Mouse (Mus musculus) thymus, postnatal 14 days (tissue): ENCODE results near the gene Ppp1r3f.

Experiments
- DNase-seq: peaks from one replicate; pipeline ENCODE4 v3.0.0; 2021

Gene Ppp1r3f

GRCm38 (mm10) chrX:7574087-7574884 lies at the start of gene Ppp1r3f:
Ppp1r3f (minus strand) TSS chrX:7574283.
- DNase-seq, result peak; percentile 95

GRCm38 (mm10) chrX:7617889-7618551 lies 43.9 kb upstream of the Ppp1r3f start:
- DNase-seq, result no peak

- DNase-seq, result no peak
Measured at GRCm38 (mm10) chrX:7610536-7611258, 36.6 kb upstream of the Ppp1r3f start.

- no peak for DNase-seq
Measured at GRCm38 (mm10) chrX:7610035-7610434, 36.0 kb upstream of the Ppp1r3f start.

GRCm38 (mm10) chrX:7606783-7607182 lies 32.7 kb upstream of the Ppp1r3f start, which contains the start of gene Cacna1f:
Cacna1f (plus strand) TSS chrX:7607083.
- DNase-seq, result no peak

- no peak for DNase-seq
Measured at GRCm38 (mm10) chrX:7605575-7605941, 31.5 kb upstream of the Ppp1r3f start.

GRCm38 (mm10) chrX:7604879-7605574 lies 30.9 kb upstream of the Ppp1r3f start, which contains the start of gene Ccdc22:
Ccdc22 (minus strand) TSS chrX:7605517.
- peak; percentile 82 for DNase-seq

GRCm38 (mm10) chrX:7604004-7604403 lies 29.9 kb upstream of the Ppp1r3f start:
- DNase-seq, result no peak

- DNase-seq, result no peak
Measured at GRCm38 (mm10) chrX:7595371-7595770, 21.3 kb upstream of the Ppp1r3f start.

GRCm38 (mm10) chrX:7586356-7586755 lies 12.3 kb upstream of the Ppp1r3f start:
- peak; percentile 60 for DNase-seq

GRCm38 (mm10) chrX:7583881-7584280 lies 9.8 kb upstream of the Ppp1r3f start:
- no peak for DNase-seq

- no peak for DNase-seq
Measured at GRCm38 (mm10) chrX:7581151-7581550, 7.1 kb upstream of the Ppp1r3f start.

- DNase-seq, result no peak
Measured at GRCm38 (mm10) chrX:7574885-7575231, 775 bp upstream of the Ppp1r3f start.

GRCm38 (mm10) chrX:7573176-7574086 lies 652 bp downstream of the Ppp1r3f start, which contains the start of gene Foxp3:
Foxp3 (plus strand) TSS chrX:7573644.
- peak; percentile 71 for DNase-seq

- DNase-seq, result no peak
Measured at GRCm38 (mm10) chrX:7572466-7572865, 1.6 kb downstream of the Ppp1r3f start.

GRCm38 (mm10) chrX:7571565-7572136 lies 2.4 kb downstream of the Ppp1r3f start:
- no peak for DNase-seq

- DNase-seq, result no peak
Measured at GRCm38 (mm10) chrX:7570481-7571175, 3.5 kb downstream of the Ppp1r3f start.

GRCm38 (mm10) chrX:7567491-7567890 lies 6.6 kb downstream of the Ppp1r3f start:
- DNase-seq, result no peak

- no peak for DNase-seq
Measured at GRCm38 (mm10) chrX:7566352-7566751, 7.7 kb downstream of the Ppp1r3f start.

GRCm38 (mm10) chrX:7563076-7563475 lies 11.0 kb downstream of the Ppp1r3f start:
- no peak for DNase-seq

GRCm38 (mm10) chrX:7553474-7553873 lies 20.6 kb downstream of the Ppp1r3f start:
- no peak for DNase-seq
